ENCODE assay signal across 9 mouse cellular contexts in the genomic region with DNA sequence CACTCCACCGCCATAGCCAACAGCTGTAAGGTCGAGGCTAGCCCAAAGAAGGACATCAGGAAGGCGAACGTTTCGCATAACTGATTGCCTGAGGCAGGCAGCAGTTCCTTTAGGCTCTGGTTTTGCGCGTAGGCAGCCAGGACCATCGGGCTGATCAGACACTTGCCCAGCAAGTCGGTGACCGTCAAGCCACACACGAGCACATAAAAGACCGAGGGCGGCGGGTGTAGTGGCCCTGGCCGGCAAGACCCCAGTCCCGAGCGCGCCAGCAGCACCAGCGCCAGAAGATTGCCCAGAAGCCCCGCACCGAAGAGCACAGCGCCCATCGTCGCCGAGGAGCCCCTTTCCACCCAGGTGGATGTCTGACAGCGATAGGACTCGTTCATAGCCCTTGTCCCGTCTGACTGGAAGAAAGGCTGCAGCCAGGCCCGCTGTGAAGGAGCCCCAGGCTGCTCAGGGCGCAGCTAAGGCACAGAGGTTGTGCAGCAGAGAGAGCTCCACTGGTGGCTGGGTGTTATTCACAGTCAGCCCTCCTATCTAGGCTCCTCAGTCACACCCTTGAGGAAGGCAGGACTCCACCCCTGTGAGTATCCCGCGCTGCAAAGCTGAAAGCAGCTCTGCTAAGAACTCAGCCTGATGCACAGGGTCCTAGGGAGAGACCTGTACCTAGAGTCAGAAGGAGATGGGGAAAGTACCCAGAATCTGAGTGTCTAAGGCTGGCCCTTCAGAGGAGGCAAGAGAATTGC. TPM values are rescaled to one million over a fixed set of nuclear protein-coding genes. Genes with fewer than 3 reads are reported as not detected.
DNase-seq lines count a peak whose midpoint lies in the region; ATAC-seq and TF ChIP-seq lines count a peak whose summit lies in the region.
"Had no signal": no experiment of that assay in that cellular context is flagged by ENCODE, and none has a peak within 500 bp of the region (broad histone marks: within the 10 kb centered on the region; RNA-seq: fewer than 3 reads in every experiment).

TSS of gene Ptgdr (minus strand) at position 508 of the 746 bp plus-strand sequence.

- WGBS in heart, embryonic 16.5 days = 2% methylated on average over 32 of the region's 32 CpGs
- WGBS in bone marrow, adult 2 months = 2% methylated on average over 32 of the region's 32 CpGs
- WGBS in hindbrain, embryonic 11.5 days = 1% methylated on average over 32 of the region's 32 CpGs
- 2% methylated on average over 32 of the region's 32 CpGs for WGBS in midbrain, embryonic 14.5 days

- no peak for ATAC-seq in heart, embryonic 16.5 days (replicated peaks; ENCODE audit: extremely low read depth, insufficient read depth, low FRiP score)
- ATAC-seq in hindbrain, embryonic 11.5 days (ENCODE audit: low FRiP score) = peak; percentile 64; the same call in 1 of the 2 replicates
- ATAC-seq in midbrain, embryonic 14.5 days (ENCODE audit: low FRiP score, low TSS enrichment) = peak; percentile 35

- no peaks in the 10 kb centered on the region for H3K36me3 ChIP-seq in heart, embryonic 16.5 days (ENCODE audit: control insufficient read depth, insufficient read depth)
- H3K36me3 ChIP-seq in hindbrain, embryonic 11.5 days (ENCODE audit: control insufficient read depth, insufficient read depth, low read length) = no peaks in the 10 kb centered on the region
- no peaks in the 10 kb centered on the region for H3K36me3 ChIP-seq in midbrain, embryonic 14.5 days (ENCODE audit: control insufficient read depth, insufficient read depth, low read length)

- H3K4me3 ChIP-seq in heart, embryonic 16.5 days (ENCODE audit: low read length) = peak within 1 kb of the TSS; percentile 17
- peak within 1 kb of the TSS; percentile 33 for H3K4me3 ChIP-seq in bone marrow, adult 2 months (replicated peaks; ENCODE audit: control insufficient read depth, low read depth, low read length)
- H3K4me3 ChIP-seq in hindbrain, embryonic 11.5 days (ENCODE audit: low read depth, low read length) = peak within 1 kb of the TSS; percentile 13
- H3K4me3 ChIP-seq in midbrain, embryonic 14.5 days (replicated peaks; ENCODE audit: low read depth, low read length) = peak within 1 kb of the TSS; percentile 30

- H3K4me2 ChIP-seq in heart, embryonic 16.5 days (ENCODE audit: low read depth, low read length) = peak within 1 kb of the TSS; percentile 46
- peak within 1 kb of the TSS; percentile 30 for H3K4me2 ChIP-seq in hindbrain, embryonic 11.5 days (replicated peaks; ENCODE audit: low read depth, low read length)
- peak within 1 kb of the TSS; percentile 54 for H3K4me2 ChIP-seq in midbrain, embryonic 14.5 days (ENCODE audit: low read length)

- no peaks in the 10 kb centered on the region for H3K9me3 ChIP-seq in heart, embryonic 16.5 days (replicated peaks; ENCODE audit: control insufficient read depth, low read length)
- H3K9me3 ChIP-seq in hindbrain, embryonic 11.5 days (ENCODE audit: control insufficient read depth, low read length) = no peaks in the 10 kb centered on the region
- H3K9me3 ChIP-seq in midbrain, embryonic 14.5 days (ENCODE audit: control insufficient read depth, low read length) = no peaks in the 10 kb centered on the region

- peaks cover 22% of the 10 kb centered on the region for H3K27me3 ChIP-seq in heart, embryonic 16.5 days (ENCODE audit: control insufficient read depth, insufficient read depth, low read length)
- H3K27me3 ChIP-seq in hindbrain, embryonic 11.5 days (ENCODE audit: control insufficient read depth, insufficient read depth, low read length) = peaks cover 16% of the 10 kb centered on the region
- H3K27me3 ChIP-seq in midbrain, embryonic 14.5 days (ENCODE audit: control insufficient read depth, insufficient read depth, low read length) = peaks cover 19% of the 10 kb centered on the region; the same call in 1 of the 2 replicates

- no peak for TF ChIP-seq CTCF in bone marrow, adult 2 months (IDR thresholded peaks at IDR 0.05; ENCODE audit: control insufficient read depth, insufficient read depth, low read length)

- no peak for DNase-seq in heart, adult 9 months (ENCODE audit: low spot score in 2 of 2)
- peak; percentile 26 for DNase-seq in hindbrain, embryonic 11.5 days (ENCODE audit: low spot score)
- DNase-seq in midbrain, embryonic 14.5 days = peak; percentile 17
- DNase-seq in gastrocnemius, postnatal 10 days = no peak
- DNase-seq in layer of hippocampus, adult 18-20 months (ENCODE audit: low spot score in 2 of 2) = no peak
- no peak for DNase-seq in frontal cortex, postnatal 25 days (ENCODE audit: low spot score in 2 of 2)

- H3K27ac ChIP-seq in heart, embryonic 16.5 days (ENCODE audit: low read length) = no peak within 1 kb of the TSS
- peak within 1 kb of the TSS; percentile 18; the same call in 1 of the 2 replicates for H3K27ac ChIP-seq in bone marrow, adult 2 months (ENCODE audit: control insufficient read depth, insufficient read depth, low read depth, low read length, poor library complexity)
- no peak within 1 kb of the TSS for H3K27ac ChIP-seq in hindbrain, embryonic 11.5 days (ENCODE audit: low read depth, low read length)
- no peak within 1 kb of the TSS for H3K27ac ChIP-seq in midbrain, embryonic 14.5 days (replicated peaks; ENCODE audit: low read depth, low read length)

- no peaks in the 10 kb centered on the region for H3K4me1 ChIP-seq in heart, embryonic 16.5 days (ENCODE audit: control insufficient read depth, insufficient read depth, low read length)
- H3K4me1 ChIP-seq in bone marrow, adult 2 months (ENCODE audit: control insufficient read depth, insufficient read depth, low read length) = no peaks in the 10 kb centered on the region; the same call in 1 of the 2 replicates
- H3K4me1 ChIP-seq in hindbrain, embryonic 11.5 days (replicated peaks; ENCODE audit: control insufficient read depth, insufficient read depth, low read length) = no peaks in the 10 kb centered on the region
- no peaks in the 10 kb centered on the region for H3K4me1 ChIP-seq in midbrain, embryonic 14.5 days (ENCODE audit: control insufficient read depth, insufficient read depth, low read length)

- H3K9ac ChIP-seq in heart, embryonic 16.5 days (ENCODE audit: low read length) = no peak within 1 kb of the TSS
- H3K9ac ChIP-seq in hindbrain, embryonic 11.5 days (ENCODE audit: low read depth, low read length) = no peak within 1 kb of the TSS
- no peak within 1 kb of the TSS for H3K9ac ChIP-seq in midbrain, embryonic 14.5 days (replicated peaks; ENCODE audit: low read length)

- no peak for TF ChIP-seq POLR2A in bone marrow, adult 2 months (IDR thresholded peaks at IDR 0.05; ENCODE audit: borderline replicate concordance, control insufficient read depth, low read depth, low read length)

RNA-seq across cellular contexts. Expression of gene Ptgdr, which starts in this region (rescaled TPM):
- polyA plus RNA-seq in heart, embryonic 16.5 days (2015; fragmentation: Nextera tagmentation; extraction: Ambion mirVana) = 0.06 TPM in 1 of 2 replicates, not detected in the other
- not detected in 2 replicates for polyA plus RNA-seq in bone marrow, adult 2 months (2011; ENCODE audit: insufficient read depth, insufficient read length, low replicate concordance, missing spikeins)
- polyA plus RNA-seq in hindbrain, embryonic 11.5 days (2014; fragmentation: Nextera tagmentation; extraction: Ambion mirVana) = not detected in 2 replicates
- polyA plus RNA-seq in midbrain, embryonic 14.5 days (2014; fragmentation: Nextera tagmentation; extraction: Ambion mirVana) = 0.07 and 0.08 TPM in 2 replicates
- total RNA-seq in gastrocnemius, postnatal 10 days (2021) = not detected
- under 1 TPM; 0.30 to 0.45 TPM for total RNA-seq in layer of hippocampus, adult 18-20 months (2021)
- total RNA-seq: liver, adult 2 months had no signal
- polyA plus RNA-seq: liver, adult 2 months had no signal

Comparison
In these comparisons a context has a peak if more than half of its experiments do, and no peak if none do; other contexts are left out.
1. Peak in DNase-seq, ATAC-seq, H3K4me3 ChIP-seq and H3K4me2 ChIP-seq in hindbrain, embryonic 11.5 days; RNA of the gene not detected or under 1 TPM.
2. Peak in DNase-seq, ATAC-seq, H3K4me3 ChIP-seq and H3K4me2 ChIP-seq in midbrain, embryonic 14.5 days; RNA of the gene not detected or under 1 TPM.